Mouse (Mus musculus) midbrain, embryonic 14.5 days (tissue): ENCODE measurements at regions not wholly inside any gene's neighbourhood (a gene's known extent, or its start where the extent isn't known, plus 50 kb on each side); places are given as distances from the start of the nearest gene placed in this dataset.

ENCODE experiments used
- ATAC-seq: fragments of 200-750 bp; cut with Nextera tagmentation; 2 replicates; pipeline ENCODE4 v1.8.0; 2017; ENCODE audit warnings: moderate number of reproducible peaks, moderate library complexity; ENCODE audit not compliant: low FRiP score, low TSS enrichment
- DNase-seq: peaks from one replicate; pipeline ENCODE4 v3.0.0-alpha.2; 2015
- H3K27ac ChIP-seq: fragments of 300-500 bp; sonication (generic); replicated peaks from 2 replicates; pipeline ENCODE4 v1.5.1; 2014; ENCODE audit warnings: mild to moderate bottlenecking, low read depth, low read length, moderate library complexity
- H3K27me3 ChIP-seq: fragments of 300-500 bp; sonication (generic); 2 replicates; pipeline ENCODE4 v1.6.1; 2014; ENCODE audit warnings: low read length, control low read depth, mixed read lengths; ENCODE audit not compliant: control insufficient read depth, insufficient read depth
- H3K36me3 ChIP-seq: fragments of 300-500 bp; sonication (generic); 2 replicates; pipeline ENCODE4 v1.6.1; 2014; ENCODE audit warnings: low read length, control low read depth; ENCODE audit not compliant: control insufficient read depth, insufficient read depth
- H3K4me1 ChIP-seq: fragments of 300-500 bp; sonication (generic); 2 replicates; pipeline ENCODE4 v1.6.1; 2014; ENCODE audit warnings: mild to moderate bottlenecking, antibody characterized with exemption, low read length, control low read depth; ENCODE audit not compliant: control insufficient read depth, insufficient read depth
- H3K4me2 ChIP-seq: fragments of 300-500 bp; sonication (generic); 2 replicates; pipeline ENCODE4 v1.6.1; 2014; ENCODE audit warnings: mild to moderate bottlenecking, low read length, moderate library complexity
- H3K4me3 ChIP-seq: fragments of 300-500 bp; sonication (generic); replicated peaks from 2 replicates; pipeline ENCODE4 v1.5.1; 2014; ENCODE audit warnings: low read depth, low read length
- H3K9ac ChIP-seq: fragments of 300-500 bp; sonication (generic); replicated peaks from 2 replicates; pipeline ENCODE4 v1.6.1; 2014; ENCODE audit warnings: mild to moderate bottlenecking, low read length, moderate library complexity
- H3K9me3 ChIP-seq: fragments of 300-500 bp; sonication (generic); 2 replicates; pipeline ENCODE4 v1.6.1; 2016; ENCODE audit warnings: low read length, control low read depth, mixed read lengths; ENCODE audit not compliant: control insufficient read depth
- WGBS: fragments of 180-500 bp; shearing (Covaris S2); extraction: QIAGEN DNeasy Blood & Tissue Kit; methylation state at CpG from one replicate; pipeline ENCODE4 v1.1.7; 2014; 5-methylcytosine and 5-hydroxymethylcytosine counted together

GRCm38 (mm10) chr5:50820674-50821073, 746.9 kb downstream of the Ppargc1a start:
- no peak overlapping the region for H3K4me3 ChIP-seq
- 96% methylated on average over 2 of the region's 2 CpGs for WGBS
- no peak overlapping the region for H3K27ac ChIP-seq
- H3K4me2 ChIP-seq = no peak overlapping the region
- no peaks in the 10 kb centered on the region for H3K27me3 ChIP-seq
- no peaks in the 10 kb centered on the region for H3K4me1 ChIP-seq
- H3K36me3 ChIP-seq = no peaks in the 10 kb centered on the region
- H3K9me3 ChIP-seq = no peaks in the 10 kb centered on the region
- DNase-seq (no peak), ATAC-seq (no peak)
- H3K9ac ChIP-seq = no peak overlapping the region

GRCm38 (mm10) chr5:50819959-50820358, 747.6 kb downstream of the Ppargc1a start:
- Histone ChIP-seq H3K27me3 (no peaks in the 10 kb centered on the region), H3K4me1 (no peaks in the 10 kb centered on the region), H3K36me3 (no peaks in the 10 kb centered on the region), H3K27ac (no peak overlapping the region), H3K9me3 (no peaks in the 10 kb centered on the region), H3K4me2 (no peak overlapping the region), H3K4me3 (no peak overlapping the region), H3K9ac (no peak overlapping the region)
- ATAC-seq (no peak), DNase-seq (no peak)

- H3K36me3 ChIP-seq = no peaks in the 10 kb centered on the region
- no peak overlapping the region for H3K27ac ChIP-seq
- no peak for ATAC-seq
- DNase-seq = no peak
- no peaks in the 10 kb centered on the region for H3K4me1 ChIP-seq
- H3K4me3 ChIP-seq = no peak overlapping the region
- no peak overlapping the region for H3K9ac ChIP-seq
- no peaks in the 10 kb centered on the region for H3K27me3 ChIP-seq
- no peak overlapping the region for H3K4me2 ChIP-seq
- 57% methylated on average over 4 of the region's 4 CpGs for WGBS
- H3K9me3 ChIP-seq = no peaks in the 10 kb centered on the region
Measured at GRCm38 (mm10) chr5:50795310-50795709, 736.5 kb upstream of the Adgra3 start.

- WGBS = 89% methylated on average over 2 of the region's 2 CpGs
Measured at GRCm38 (mm10) chr5:50794453-50795169, 735.8 kb upstream of the Adgra3 start.

GRCm38 (mm10) chr5:50793558-50793957, 734.8 kb upstream of the Adgra3 start:
- no peak overlapping the region for H3K4me3 ChIP-seq
- H3K27me3 ChIP-seq = no peaks in the 10 kb centered on the region
- WGBS = 98% methylated on average over 1 of the region's 1 CpGs
- H3K36me3 ChIP-seq = no peaks in the 10 kb centered on the region
- ATAC-seq (no peak), DNase-seq (no peak)
- H3K9me3 ChIP-seq = no peaks in the 10 kb centered on the region
- no peak overlapping the region for H3K27ac ChIP-seq
- no peaks in the 10 kb centered on the region for H3K4me1 ChIP-seq
- no peak overlapping the region for H3K4me2 ChIP-seq
- H3K9ac ChIP-seq = no peak overlapping the region

More at GRCm38 (mm10) chr5:50794453-50795169, 735.8 kb upstream of the Adgra3 start:
- Histone ChIP-seq H3K4me2 (no peak overlapping the region), H3K4me3 (no peak overlapping the region), H3K9me3 (no peaks in the 10 kb centered on the region), H3K4me1 (no peaks in the 10 kb centered on the region), H3K9ac (no peak overlapping the region), H3K27ac (no peak overlapping the region), H3K36me3 (no peaks in the 10 kb centered on the region), H3K27me3 (no peaks in the 10 kb centered on the region)
- DNase-seq (peak; percentile 13), ATAC-seq (peak; percentile 48; the same call in 1 of the 2 replicates)

- Histone ChIP-seq H3K9ac (no peak overlapping the region), H3K27me3 (no peaks in the 10 kb centered on the region), H3K4me3 (no peak overlapping the region), H3K4me2 (no peak overlapping the region), H3K36me3 (no peaks in the 10 kb centered on the region), H3K27ac (no peak overlapping the region), H3K4me1 (no peaks in the 10 kb centered on the region), H3K9me3 (no peaks in the 10 kb centered on the region)
- ATAC-seq (no peak), DNase-seq (no peak)
Measured at GRCm38 (mm10) chr5:50785273-50785672, 726.5 kb upstream of the Adgra3 start.

- H3K27me3 ChIP-seq = no peaks in the 10 kb centered on the region
- H3K4me1 ChIP-seq = no peaks in the 10 kb centered on the region
- H3K4me2 ChIP-seq = no peak overlapping the region
- no peak overlapping the region for H3K27ac ChIP-seq
- no peak overlapping the region for H3K9ac ChIP-seq
- H3K4me3 ChIP-seq = no peak overlapping the region
- no peak for ATAC-seq
- peak; percentile 7 for DNase-seq
- H3K9me3 ChIP-seq = no peaks in the 10 kb centered on the region
- WGBS = 65% methylated on average over 3 of the region's 3 CpGs
- no peaks in the 10 kb centered on the region for H3K36me3 ChIP-seq
Measured at GRCm38 (mm10) chr5:50779138-50779537, 720.3 kb upstream of the Adgra3 start.

GRCm38 (mm10) chr5:50778221-50778620, 719.4 kb upstream of the Adgra3 start:
- H3K4me2 ChIP-seq = no peak overlapping the region
- 79% methylated on average over 6 of the region's 6 CpGs for whole genome bisulfite sequencing
- H3K4me3 ChIP-seq = no peak overlapping the region
- H3K9me3 ChIP-seq = no peaks in the 10 kb centered on the region
- no peaks in the 10 kb centered on the region for H3K4me1 ChIP-seq
- H3K36me3 ChIP-seq = no peaks in the 10 kb centered on the region
- ATAC-seq = no peak
- no peak overlapping the region for H3K9ac ChIP-seq
- DNase-seq = no peak
- H3K27ac ChIP-seq = no peak overlapping the region
- no peaks in the 10 kb centered on the region for H3K27me3 ChIP-seq

GRCm38 (mm10) chr5:50762261-50762660, 703.5 kb upstream of the Adgra3 start:
- H3K4me2 ChIP-seq = no peak overlapping the region
- no peak overlapping the region for H3K27ac ChIP-seq
- no peak overlapping the region for H3K4me3 ChIP-seq
- no peaks in the 10 kb centered on the region for H3K4me1 ChIP-seq
- no peaks in the 10 kb centered on the region for H3K27me3 ChIP-seq
- ATAC-seq = no peak
- no peak overlapping the region for H3K9ac ChIP-seq
- H3K9me3 ChIP-seq = no peaks in the 10 kb centered on the region
- no peak for DNase-seq
- no peaks in the 10 kb centered on the region for H3K36me3 ChIP-seq
- 85% methylated on average over 5 of the region's 5 CpGs for WGBS
